In the genomic region with DNA sequence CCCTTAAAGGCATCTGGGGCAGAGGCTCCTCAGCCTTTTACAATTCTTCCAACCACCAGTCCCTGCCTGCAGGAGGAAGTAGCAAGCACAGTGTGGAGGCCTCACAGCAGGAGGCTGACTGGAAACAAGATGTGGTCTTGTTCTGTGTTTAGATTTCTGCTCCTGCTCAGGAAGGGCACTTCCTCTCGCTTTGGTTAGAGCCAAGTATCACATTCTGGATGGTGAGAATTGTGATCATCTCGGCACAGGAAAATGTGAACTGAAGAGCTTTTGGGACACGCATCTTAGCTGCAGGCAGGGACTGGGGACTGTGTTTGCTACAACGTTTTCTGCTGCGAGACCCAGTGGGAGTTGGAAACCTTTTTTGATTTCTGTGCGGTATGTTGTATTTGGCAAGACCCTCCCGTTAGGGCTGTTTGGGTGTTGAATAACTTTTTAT, we compare ENCODE assay signal across 8 mouse cellular contexts.
DNase-seq lines count a peak whose midpoint lies in the region; ATAC-seq lines count a peak whose summit lies in the region.

No protein-coding gene starts in this region.

- ATAC-seq in hindbrain, embryonic 12.5 days (ENCODE audit: low FRiP score) = no peak
- ATAC-seq in hindbrain, embryonic 14.5 days (ENCODE audit: low FRiP score) = no peak
- ATAC-seq in embryonic facial prominence, embryonic 13.5 days (ENCODE audit: insufficient number of reproducible peaks, insufficient read depth, low FRiP score, low TSS enrichment, low read depth) = peak; percentile 20; the same call in 1 of the 2 replicates

- no peak for DNase-seq in hindbrain, embryonic 14.5 days (ENCODE audit: low spot score)
- peak; percentile 18 for DNase-seq in WW6 (ENCODE audit: low read depth, low spot score)
- peak; percentile 8 to 21 for DNase-seq in left cerebral cortex, adult 18-20 months (ENCODE audit: low spot score in 2 of 2)
- DNase-seq in naive thymus-derived CD4-positive, alpha-beta T cell, adult 2 months (ENCODE audit: low read depth) = peak; percentile 5
- DNase-seq in adrenal gland, adult 8-10 months = no peak
- DNase-seq in gastrocnemius, postnatal 4 days (ENCODE audit: low spot score in 2 of 2) = no peak

- no peaks in the 10 kb centered on the region for H3K36me3 ChIP-seq in hindbrain, embryonic 12.5 days
- H3K36me3 ChIP-seq in hindbrain, embryonic 14.5 days (replicated peaks; ENCODE audit: control insufficient read depth, insufficient read depth) = no peaks in the 10 kb centered on the region
- H3K36me3 ChIP-seq in embryonic facial prominence, embryonic 13.5 days = no peaks in the 10 kb centered on the region

- 44% methylated on average over 7 of the region's 7 CpGs for WGBS in hindbrain, embryonic 12.5 days
- WGBS in hindbrain, embryonic 14.5 days = 47% methylated on average over 7 of the region's 7 CpGs
- WGBS in embryonic facial prominence, embryonic 13.5 days = 30% methylated on average over 7 of the region's 7 CpGs

- no peaks in the 10 kb centered on the region for H3K9me3 ChIP-seq in hindbrain, embryonic 12.5 days (replicated peaks)
- 0 out of 2 replicates have a peak, but pooled peaks cover 4% of the 10 kb centered on the region for H3K9me3 ChIP-seq in hindbrain, embryonic 14.5 days (ENCODE audit: control insufficient read depth, low read length)
- H3K9me3 ChIP-seq in embryonic facial prominence, embryonic 13.5 days = no peaks in the 10 kb centered on the region

- no peak overlapping the region for H3K9ac ChIP-seq in hindbrain, embryonic 12.5 days
- no peak overlapping the region for H3K9ac ChIP-seq in hindbrain, embryonic 14.5 days
- no peak overlapping the region for H3K9ac ChIP-seq in embryonic facial prominence, embryonic 13.5 days

- no peak overlapping the region for H3K4me3 ChIP-seq in hindbrain, embryonic 12.5 days
- no peak overlapping the region for H3K4me3 ChIP-seq in hindbrain, embryonic 14.5 days (replicated peaks; ENCODE audit: low read length)
- H3K4me3 ChIP-seq in embryonic facial prominence, embryonic 13.5 days = no peak overlapping the region

- no peaks in the 10 kb centered on the region for H3K27me3 ChIP-seq in hindbrain, embryonic 12.5 days
- no peaks in the 10 kb centered on the region for H3K27me3 ChIP-seq in hindbrain, embryonic 14.5 days (ENCODE audit: control insufficient read depth, insufficient read depth, low read length)
- no peaks in the 10 kb centered on the region for H3K27me3 ChIP-seq in embryonic facial prominence, embryonic 13.5 days

- no peaks in the 10 kb centered on the region for H3K4me1 ChIP-seq in hindbrain, embryonic 12.5 days
- H3K4me1 ChIP-seq in hindbrain, embryonic 14.5 days (replicated peaks; ENCODE audit: control insufficient read depth, insufficient read depth, low read length) = no peaks in the 10 kb centered on the region
- peaks cover 8% of the 10 kb centered on the region; the same call in 1 of the 2 replicates for H3K4me1 ChIP-seq in embryonic facial prominence, embryonic 13.5 days

- no peak overlapping the region for H3K4me2 ChIP-seq in hindbrain, embryonic 12.5 days (replicated peaks)
- H3K4me2 ChIP-seq in hindbrain, embryonic 14.5 days (replicated peaks) = no peak overlapping the region
- peak overlapping the region; percentile 14 for H3K4me2 ChIP-seq in embryonic facial prominence, embryonic 13.5 days

- 0 out of 2 replicates have a peak overlapping the region, but pooled peaks have one; percentile 35 for H3K27ac ChIP-seq in hindbrain, embryonic 12.5 days
- H3K27ac ChIP-seq in hindbrain, embryonic 14.5 days = no peak overlapping the region
- peak overlapping the region; percentile 62 for H3K27ac ChIP-seq in embryonic facial prominence, embryonic 13.5 days

Comparison
In these comparisons a context has a peak if more than half of its experiments do, and no peak if none do; other contexts are left out.
1. DNase-seq: peak in WW6 (single experiment), left cerebral cortex, adult 18-20 months (2 of 2) and naive thymus-derived CD4-positive, alpha-beta T cell, adult 2 months (single experiment); none in hindbrain, embryonic 14.5 days (single experiment), adrenal gland, adult 8-10 months (single experiment) and gastrocnemius, postnatal 4 days (0 of 2).